Mouse (Mus musculus): ENCODE measurements at regions not wholly inside any gene's neighbourhood (a gene's known extent, or its start where the extent isn't known, plus 50 kb on each side); places are given as distances from the start of the nearest gene placed in this dataset.

DNA sequence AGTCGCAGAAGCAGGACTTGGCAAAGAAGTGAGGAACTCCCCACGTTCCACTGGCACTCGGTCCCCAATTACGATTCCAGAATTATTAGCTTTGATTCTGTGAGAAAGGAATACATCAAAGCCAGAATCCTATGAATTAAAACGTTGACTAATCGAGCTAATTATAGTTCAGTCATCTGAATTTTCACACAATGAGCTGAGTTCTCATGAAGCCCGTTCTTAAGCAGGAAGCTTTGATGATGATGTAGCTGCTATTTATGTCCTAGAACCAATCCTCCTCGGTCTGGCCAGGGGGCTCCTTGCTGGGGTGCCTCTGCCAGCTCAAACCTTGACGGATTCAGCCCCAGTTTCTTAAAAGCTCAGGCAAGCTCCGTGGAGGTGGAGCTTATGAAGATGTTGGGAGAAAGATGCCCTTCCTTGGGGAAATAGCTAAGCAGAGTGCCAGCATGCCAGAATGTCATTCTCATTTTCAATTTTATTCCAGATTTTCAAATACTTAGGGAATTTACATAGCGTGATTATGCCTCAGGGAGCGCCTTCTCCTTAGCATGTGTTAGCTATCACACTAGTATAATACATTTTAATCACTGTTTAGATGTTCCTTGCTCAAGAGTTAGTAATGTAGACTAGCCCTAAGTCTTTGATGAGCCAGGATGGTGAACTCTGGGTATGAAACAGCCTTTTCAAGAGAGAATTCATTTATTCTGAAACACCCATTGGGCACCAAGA, 65.5 kb upstream of the Ppm1b start:
- DNase-seq = peak; percentile 33 to 43

DNA sequence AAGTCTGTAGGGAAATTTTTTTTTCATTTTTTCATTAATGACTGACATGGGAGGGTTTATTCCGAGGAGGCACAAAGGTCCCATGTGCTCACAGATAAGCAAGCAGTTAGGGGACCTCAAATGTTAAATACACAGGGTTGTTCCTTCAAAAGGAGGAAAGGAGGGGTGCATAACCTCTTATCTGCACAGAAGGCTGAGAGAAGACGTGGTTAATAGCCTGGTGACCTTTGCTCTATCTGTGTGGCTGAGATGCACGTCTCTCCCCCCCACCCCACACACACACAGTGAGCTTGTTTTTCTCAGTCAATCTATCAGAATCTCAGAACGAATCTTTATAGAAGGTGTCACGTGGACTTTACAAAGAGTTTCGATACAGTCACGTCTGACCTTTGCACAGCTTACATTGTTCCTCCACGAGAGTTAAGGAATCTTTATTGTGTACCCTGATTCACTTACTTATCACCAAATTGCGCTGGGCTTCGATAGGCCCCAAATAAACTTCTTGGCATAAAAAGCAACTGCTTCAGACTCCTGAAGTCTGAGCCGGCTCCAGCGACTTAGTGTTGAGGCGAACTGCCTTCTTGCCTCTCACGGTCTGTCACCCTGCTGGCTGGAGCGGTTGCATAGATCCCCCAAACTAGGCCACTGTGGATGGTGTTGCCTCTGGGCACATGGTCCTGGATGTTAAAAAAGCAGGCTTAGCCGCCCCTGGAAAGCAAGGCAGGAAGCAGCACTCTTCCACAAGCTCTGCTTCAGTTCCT, 63.1 kb upstream of the Ppm1b start:
- no peak for DNase-seq

DNA sequence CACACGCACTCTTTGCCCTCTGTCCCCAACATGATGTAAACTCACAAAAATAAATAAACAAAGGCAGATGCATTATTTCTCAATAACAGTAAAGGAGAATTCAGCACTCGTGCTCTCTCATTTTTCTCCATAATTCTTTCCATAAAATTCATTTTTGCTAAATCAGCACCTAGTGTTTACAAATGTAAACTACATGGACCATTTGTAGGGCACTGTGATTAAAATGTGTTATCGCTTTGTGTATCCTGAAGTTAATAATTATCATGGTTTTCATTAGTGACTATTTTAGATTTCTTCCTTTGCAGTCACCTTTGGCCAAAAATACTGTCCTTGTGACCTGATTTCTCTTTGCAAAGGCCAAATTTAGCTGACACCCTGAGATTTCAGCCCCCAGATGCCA, 61.0 kb upstream of the Ppm1b start:
- no peak for DNase-seq

DNA sequence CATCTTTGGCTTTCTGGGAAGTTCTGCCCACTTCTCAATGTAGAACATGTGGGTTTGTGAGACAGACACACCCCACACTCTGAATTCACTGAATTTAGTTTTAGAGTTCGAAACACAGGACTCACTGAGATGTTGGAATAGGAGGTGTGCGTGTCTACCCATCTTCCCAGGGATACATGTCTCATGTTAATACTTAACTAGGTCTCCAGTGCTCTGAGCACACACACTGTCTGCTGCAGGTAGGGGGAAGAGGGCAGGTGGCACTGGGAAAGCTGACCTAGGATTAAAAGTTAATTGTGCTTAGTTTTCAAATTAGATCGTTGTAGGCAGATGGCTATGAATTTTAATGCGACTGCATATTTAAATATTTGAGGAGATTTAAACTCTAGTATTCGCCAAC, 60.0 kb upstream of the Ppm1b start:
- DNase-seq = no peak

DNA sequence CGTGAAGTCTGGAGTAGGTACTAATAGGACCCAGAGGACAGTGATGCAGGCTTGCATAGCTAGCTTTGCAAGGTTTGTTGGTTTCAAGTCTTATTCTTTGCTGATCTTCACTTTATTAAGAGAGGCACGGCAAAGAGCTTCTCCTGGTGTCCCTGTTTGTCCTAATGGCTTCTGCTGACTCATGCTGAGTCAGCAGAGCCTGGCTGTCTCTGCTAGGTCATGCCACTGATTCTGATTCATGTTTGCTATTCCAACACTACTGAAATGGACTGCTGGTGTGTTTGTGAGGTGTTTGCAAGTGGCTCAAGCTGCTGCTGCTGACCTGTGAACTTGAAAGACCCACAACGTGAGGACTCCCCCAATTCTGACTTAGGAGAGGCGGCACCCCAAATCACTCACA, 58.1 kb upstream of the Ppm1b start:
- DNase-seq = no peak

DNA sequence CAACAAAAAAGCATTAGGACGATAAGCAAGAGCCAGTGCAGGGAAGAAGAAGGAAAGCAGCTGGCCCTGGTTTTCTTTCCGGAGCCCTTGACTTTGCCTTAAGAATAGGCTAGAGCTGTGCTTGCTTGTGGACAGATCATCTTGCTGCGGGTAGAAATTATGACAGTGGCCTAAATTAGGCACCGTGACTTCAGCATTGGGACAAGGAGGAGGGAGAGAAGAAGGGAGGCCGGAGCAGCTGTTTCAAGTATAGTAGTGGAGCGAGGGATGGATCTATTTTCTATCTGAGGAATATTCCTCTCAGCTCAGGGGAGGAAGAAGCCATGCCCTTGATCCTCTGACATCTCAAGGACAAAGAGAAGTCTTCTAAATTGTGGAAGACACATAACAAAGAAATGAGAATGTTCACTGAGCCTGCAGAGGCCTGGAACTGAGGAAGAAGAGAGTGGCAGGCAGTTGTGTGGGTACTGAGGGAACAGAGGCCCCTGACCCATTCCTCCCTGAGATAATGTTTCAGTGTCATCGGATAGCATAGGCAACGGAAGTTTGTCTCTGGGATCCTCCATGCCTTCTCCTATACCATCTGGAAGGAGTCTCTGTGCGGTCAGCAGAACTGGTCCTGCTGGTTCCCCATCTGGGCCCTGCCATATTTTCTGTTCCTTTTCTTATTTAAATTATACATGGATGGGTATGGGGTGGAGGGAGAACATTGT, 52.8 kb upstream of the Ppm1b start:
- DNase-seq = no peak
